Mouse (Mus musculus) liver, postnatal 0 days (tissue): ENCODE results near the gene Dph3.

ENCODE experiments used
- CTCF ChIP-seq: sonication (generic); IDR thresholded peaks from 2 replicates; pipeline ENCODE4 v1.5.1; 2016; ENCODE audit warnings: antibody characterized with exemption, low read depth
- EP300 ChIP-seq: IDR thresholded peaks from 2 replicates; pipeline ENCODE4 v1.6.1; 2016; ENCODE audit warnings: antibody characterized with exemption, low read depth, mild to moderate bottlenecking

- TF ChIP-seq CTCF (no peak), EP300 (no peak)
These were observed 13.4 kb upstream of the Dph3 start for GRCm38 (mm10) chr14:32098951-32099350.
